Mouse (Mus musculus) E14TG2a.4 (cell line): Measurements from ENCODE around the gene Fignl2.

Experiments used
- CTCF ChIP-seq: conservative IDR thresholded peaks from 2 replicates; pipeline ENCODE4 v1.5.1; 2014; ENCODE audit warnings: low read length
- NANOG ChIP-seq: IDR thresholded peaks from 2 replicates; pipeline ENCODE4 v1.6.1; 2014; ENCODE audit warnings: borderline replicate concordance, low read length, mixed read lengths
- POU5F1 ChIP-seq: IDR thresholded peaks from 2 replicates; pipeline ENCODE4 v1.6.1; 2014; ENCODE audit warnings: low read length, borderline replicate concordance

- TF ChIP-seq CTCF (no peak), POU5F1 (no peak), NANOG (no peak)
Observed at GRCm38 (mm10) chr15:101053832-101054459, 24.4 kb downstream of the Fignl2 start.
